Mouse (Mus musculus) lung, adult 10 weeks (tissue): ENCODE results near the gene Bmp2. TPM values are rescaled to one million over a fixed set of nuclear protein-coding genes. Genes with fewer than 3 reads are reported as not detected.

ENCODE experiments used
- polyA plus RNA-seq: library from polyadenylated mRNA; stranded (reverse); fragments of 350-450 nt; fragmentation: Illumina TruSeq; extraction: RNeasy Lipid Tissue Mini Kit (QIAGEN cat#74804); gene quantifications from one replicate; pipeline ENCODE4 v1.2.3, GENCODE M21; 2014; ENCODE audit warnings: low read depth, low replicate concordance; ENCODE audit not compliant: insufficient read depth

Gene Bmp2
- 1.9 TPM for polyA plus RNA-seq

GRCm38 (mm10) chr2:133552031-133552841, at the start of gene Bmp2:
Gene Bmp2 (plus strand): TSS chr2:133552159.

